Comparison of ENCODE assay signal across 22 mouse cellular contexts in the genomic region with DNA sequence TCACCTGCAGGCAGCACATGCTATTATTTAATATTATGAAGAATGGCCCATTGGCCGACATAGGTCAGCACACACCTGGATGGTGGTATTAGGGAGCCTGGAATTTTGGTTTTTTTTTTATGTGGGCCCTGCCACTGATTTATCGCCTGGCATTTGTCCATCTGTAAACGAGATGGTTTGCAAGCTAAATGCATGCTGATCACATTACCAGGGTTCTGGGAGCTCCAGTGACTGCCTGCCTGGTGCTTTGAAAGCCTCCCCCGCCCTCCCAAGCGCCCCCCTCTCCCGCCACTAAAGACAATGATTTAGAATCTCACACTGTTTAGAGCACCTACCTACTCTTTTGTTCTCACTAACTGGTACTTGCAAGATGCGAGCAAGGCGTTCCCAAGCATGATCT.
DNase-seq lines count a peak whose midpoint lies in the region; ATAC-seq and TF ChIP-seq lines count a peak whose summit lies in the region.
"Had no signal": no experiment of that assay in that cellular context is flagged by ENCODE, and none has a peak within 500 bp of the region (broad histone marks: within the 10 kb centered on the region; RNA-seq: fewer than 3 reads in every experiment).

No protein-coding gene starts in this region.

- no peak for TF ChIP-seq POLR2A in limb, embryonic 14.5 days (IDR thresholded peaks at IDR 0.05; ENCODE audit: borderline replicate concordance, extremely low read depth, insufficient read depth, insufficient read length)

- 16% methylated on average over 8 of the region's 8 CpGs for WGBS in kidney, embryonic 15.5 days
- WGBS in embryonic facial prominence, embryonic 13.5 days: 19% methylated on average over 8 of the region's 8 CpGs
- WGBS in limb, embryonic 14.5 days: 4% methylated on average over 8 of the region's 8 CpGs
- WGBS in midbrain, embryonic 16.5 days: 57% methylated on average over 8 of the region's 8 CpGs

- H3K9ac ChIP-seq in kidney, embryonic 15.5 days: no peak overlapping the region
- H3K9ac ChIP-seq in embryonic facial prominence, embryonic 13.5 days: no peak overlapping the region
- no peak overlapping the region for H3K9ac ChIP-seq in limb, embryonic 14.5 days (ENCODE audit: low read depth, low read length, severe bottlenecking)
- H3K9ac ChIP-seq in midbrain, embryonic 16.5 days (ENCODE audit: low read depth, low read length): no peak overlapping the region
- H3K9ac ChIP-seq: hindbrain, embryonic 12.5 days; intestine, embryonic 15.5 days; liver, embryonic 15.5 days had no signal

- peaks cover 30% of the 10 kb centered on the region for H3K4me1 ChIP-seq in kidney, embryonic 15.5 days
- peaks cover 45% of the 10 kb centered on the region for H3K4me1 ChIP-seq in embryonic facial prominence, embryonic 13.5 days
- H3K4me1 ChIP-seq in limb, embryonic 14.5 days (ENCODE audit: control insufficient read depth, insufficient read depth, low read length): peaks cover 25% of the 10 kb centered on the region
- H3K4me1 ChIP-seq in midbrain, embryonic 16.5 days (ENCODE audit: control insufficient read depth, insufficient read depth, low read length): no peaks in the 10 kb centered on the region
- H3K4me1 ChIP-seq: liver, embryonic 15.5 days had no signal

- no peaks in the 10 kb centered on the region for H3K9me3 ChIP-seq in kidney, embryonic 15.5 days (replicated peaks)
- 0 out of 2 replicates have a peak, but pooled peaks cover 4% of the 10 kb centered on the region for H3K9me3 ChIP-seq in embryonic facial prominence, embryonic 13.5 days
- H3K9me3 ChIP-seq in limb, embryonic 14.5 days (ENCODE audit: control insufficient read depth, low read length): no peaks in the 10 kb centered on the region
- no peaks in the 10 kb centered on the region for H3K9me3 ChIP-seq in midbrain, embryonic 16.5 days (replicated peaks; ENCODE audit: control insufficient read depth, low read length, poor library complexity, severe bottlenecking)
- H3K9me3 ChIP-seq: hindbrain, embryonic 12.5 days; intestine, embryonic 15.5 days; liver, embryonic 15.5 days had no signal

- H3K27me3 ChIP-seq in kidney, embryonic 15.5 days: no peaks in the 10 kb centered on the region
- no peaks in the 10 kb centered on the region for H3K27me3 ChIP-seq in embryonic facial prominence, embryonic 13.5 days
- no peaks in the 10 kb centered on the region for H3K27me3 ChIP-seq in limb, embryonic 14.5 days (ENCODE audit: control insufficient read depth, insufficient read depth, low read length)
- no peaks in the 10 kb centered on the region for H3K27me3 ChIP-seq in midbrain, embryonic 16.5 days (ENCODE audit: control insufficient read depth, insufficient read depth, low read depth, low read length)
- H3K27me3 ChIP-seq: hindbrain, embryonic 12.5 days; intestine, embryonic 15.5 days; liver, embryonic 15.5 days had no signal

- no peaks in the 10 kb centered on the region for H3K36me3 ChIP-seq in kidney, embryonic 15.5 days
- no peaks in the 10 kb centered on the region for H3K36me3 ChIP-seq in embryonic facial prominence, embryonic 13.5 days
- no peaks in the 10 kb centered on the region for H3K36me3 ChIP-seq in limb, embryonic 14.5 days (ENCODE audit: control insufficient read depth, insufficient read depth, low read length)
- H3K36me3 ChIP-seq in midbrain, embryonic 16.5 days (ENCODE audit: control insufficient read depth, insufficient read depth, low read length): no peaks in the 10 kb centered on the region
- H3K36me3 ChIP-seq: hindbrain, embryonic 12.5 days; intestine, embryonic 15.5 days; liver, embryonic 15.5 days had no signal

- peak; percentile 74 for ATAC-seq in kidney, embryonic 15.5 days (replicated peaks; ENCODE audit: low FRiP score)
- ATAC-seq in embryonic facial prominence, embryonic 13.5 days (ENCODE audit: insufficient number of reproducible peaks, insufficient read depth, low FRiP score, low TSS enrichment, low read depth): no peak
- ATAC-seq in limb, embryonic 14.5 days (ENCODE audit: low FRiP score, low read depth): no peak
- no peak for ATAC-seq in midbrain, embryonic 16.5 days
- ATAC-seq: intestine, embryonic 15.5 days; Patski had no signal

- no peak overlapping the region for H3K27ac ChIP-seq in kidney, embryonic 15.5 days
- peak overlapping the region; percentile 86 for H3K27ac ChIP-seq in embryonic facial prominence, embryonic 13.5 days
- H3K27ac ChIP-seq in limb, embryonic 14.5 days (replicated peaks; ENCODE audit: low read depth, low read length): peak overlapping the region; percentile 61; the same call in 1 of the 2 replicates
- no peak overlapping the region for H3K27ac ChIP-seq in midbrain, embryonic 16.5 days (ENCODE audit: low read length)
- H3K27ac ChIP-seq: heart, adult 2 months; intestine, embryonic 15.5 days; liver, embryonic 15.5 days had no signal

- no peak for DNase-seq in kidney, postnatal 14 days
- peak; percentile 26 for DNase-seq in embryo, embryonic 10 days (ENCODE audit: low spot score)
- DNase-seq in limb, embryonic 14.5 days (ENCODE audit: low spot score): peak; percentile 33
- no peak for DNase-seq in layer of hippocampus, adult 9-11 months
- DNase-seq in urinary bladder, postnatal 25 days (ENCODE audit: low spot score): no peak
- DNase-seq: adrenal gland, postnatal 36 days; B cell, adult 2 months; cerebellum, adult 8-10 months; gastrocnemius, postnatal 10 days; heart, adult 2 months; kidney, postnatal 36 days; lung, postnatal 10 days; right cerebral cortex, adult 18-20 months; thymus, adult 2 months had no signal

- no peak overlapping the region for H3K4me2 ChIP-seq in kidney, embryonic 15.5 days
- H3K4me2 ChIP-seq in embryonic facial prominence, embryonic 13.5 days: peak overlapping the region; percentile 57
- peak overlapping the region; percentile 49 for H3K4me2 ChIP-seq in limb, embryonic 14.5 days (replicated peaks; ENCODE audit: low read depth, low read length, severe bottlenecking)
- no peak overlapping the region for H3K4me2 ChIP-seq in midbrain, embryonic 16.5 days (ENCODE audit: low read length)
- H3K4me2 ChIP-seq: liver, embryonic 15.5 days; midbrain, embryonic 11.5 days had no signal

- H3K4me3 ChIP-seq in kidney, embryonic 15.5 days (replicated peaks): no peak overlapping the region
- H3K4me3 ChIP-seq in embryonic facial prominence, embryonic 13.5 days: no peak overlapping the region
- H3K4me3 ChIP-seq in limb, embryonic 14.5 days (replicated peaks; ENCODE audit: low read length): no peak overlapping the region
- no peak overlapping the region for H3K4me3 ChIP-seq in midbrain, embryonic 16.5 days (ENCODE audit: low read depth, low read length)
- H3K4me3 ChIP-seq: heart, adult 2 months; hindbrain, embryonic 12.5 days; intestine, embryonic 15.5 days; liver, embryonic 15.5 days had no signal

Comparison
In these comparisons a context has a peak if more than half of its experiments do, and no peak if none do; other contexts are left out.
1. H3K27ac ChIP-seq: peak in embryonic facial prominence, embryonic 13.5 days (single experiment) and limb, embryonic 14.5 days (single experiment); none in kidney, embryonic 15.5 days (single experiment) and midbrain, embryonic 16.5 days (single experiment).
2. H3K4me2 ChIP-seq: peak in embryonic facial prominence, embryonic 13.5 days (single experiment) and limb, embryonic 14.5 days (single experiment); none in kidney, embryonic 15.5 days (single experiment) and midbrain, embryonic 16.5 days (single experiment).
3. DNase-seq: peak in embryo, embryonic 10 days (single experiment) and limb, embryonic 14.5 days (single experiment); none in kidney, postnatal 14 days (single experiment), layer of hippocampus, adult 9-11 months (single experiment) and urinary bladder, postnatal 25 days (single experiment).